Mouse (Mus musculus) CH12.LX (cell line): ENCODE measurements around the gene Camkk2.

Source experiments
- CTCF ChIP-seq, 2 experiments: IDR thresholded peaks in 1 of 2; conservative IDR thresholded peaks in 1 of 2; 2 replicates each; pipeline ENCODE4 v1.5.1; 2011 to 2012; ENCODE audit warnings: low read depth in 2 of 2, low read length in 2 of 2, improper control_type of control experiment in 1 of 2, inconsistent platforms in 1 of 2, mild to moderate bottlenecking in 1 of 2, moderate library complexity in 1 of 2
- EP300 ChIP-seq: IDR thresholded peaks from 2 replicates; pipeline ENCODE4 v1.6.1; 2011; ENCODE audit warnings: low read length, improper control_type of control experiment
- GABPA ChIP-seq: IDR thresholded peaks from 2 replicates; pipeline ENCODE4 v1.6.1; 2012; ENCODE audit warnings: low read depth, low read length, improper control_type of control experiment, inconsistent platforms; ENCODE audit not compliant: insufficient replicate concordance
- NELFE ChIP-seq: IDR thresholded peaks from 2 replicates; pipeline ENCODE4 v1.6.1; 2011; ENCODE audit warnings: low read depth, low read length, improper control_type of control experiment
- RAD21 ChIP-seq: IDR thresholded peaks from 2 replicates; pipeline ENCODE4 v1.6.1; 2011; ENCODE audit warnings: low read depth, mild to moderate bottlenecking, low read length, improper control_type of control experiment, moderate library complexity

DNA sequence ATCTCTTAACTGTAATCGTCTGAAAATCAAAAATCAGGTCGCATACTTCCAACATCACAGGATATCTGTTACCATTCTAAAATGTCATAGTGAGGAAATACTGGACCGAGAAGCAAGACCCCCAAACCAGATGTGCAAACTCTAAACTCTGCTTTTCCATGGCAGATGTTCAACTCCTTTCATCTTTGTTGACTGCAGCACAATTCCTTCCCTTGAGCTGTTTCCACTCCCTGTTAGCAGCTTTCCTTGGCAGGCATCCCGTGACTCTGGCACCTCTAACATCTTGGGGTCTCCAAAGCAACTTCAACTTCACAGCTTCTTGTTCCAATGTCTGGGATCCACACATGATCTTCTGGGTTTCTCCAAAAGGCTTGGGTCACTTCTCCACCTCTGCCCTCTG, 91.8 kb downstream of the Camkk2 start:
- TF ChIP-seq NELFE (no peak), EP300 (no peak), RAD21 (no peak), GABPA (no peak), CTCF (conservative IDR thresholded peaks at IDR 0.05 in 1 of 2, IDR thresholded peaks at IDR 0.05 in 1 of 2; ENCODE audit: low read depth in 2 of 2, low read length in 2 of 2) (no peak)
